Comparison of ENCODE assay signal across 25 mouse cellular contexts in the genomic region with DNA sequence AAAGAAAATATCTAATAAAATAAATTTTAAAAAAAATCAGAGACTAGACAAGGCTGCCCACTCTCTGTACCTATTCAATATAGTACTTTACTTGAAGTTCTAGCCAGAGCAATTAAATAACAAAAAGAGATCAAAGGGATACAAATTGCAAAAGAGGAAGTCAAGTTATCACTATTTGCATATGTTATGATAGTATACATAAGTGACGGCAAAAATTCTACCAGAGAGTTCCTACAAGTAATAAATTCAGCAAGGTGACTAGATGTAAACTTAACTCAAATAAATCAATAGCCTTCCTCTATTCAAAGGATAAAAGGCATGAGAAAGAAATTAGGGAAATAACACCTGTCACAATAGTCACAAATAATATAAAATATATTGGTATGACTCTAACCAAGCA.
"Had no signal": no experiment of that assay in that cellular context is flagged by ENCODE, and none has a peak within 500 bp of the region (broad histone marks: within the 10 kb centered on the region; RNA-seq: fewer than 3 reads in every experiment).

No protein-coding gene starts in this region.

- H3K4me3 ChIP-seq: embryonic facial prominence, embryonic 10.5 days; embryonic facial prominence, embryonic 12.5 days; embryonic facial prominence, embryonic 13.5 days; embryonic facial prominence, embryonic 15.5 days; erythroblast, embryonic 14.5 days; forebrain, embryonic 10.5 days; forebrain, embryonic 12.5 days; forebrain, embryonic 13.5 days; forebrain, embryonic 15.5 days; gastrocnemius, adult 2 months; heart, embryonic 10.5 days had no signal

- H3K27ac ChIP-seq: embryonic facial prominence, embryonic 10.5 days; embryonic facial prominence, embryonic 12.5 days; embryonic facial prominence, embryonic 13.5 days; embryonic facial prominence, embryonic 15.5 days; forebrain, embryonic 10.5 days; forebrain, embryonic 12.5 days; forebrain, embryonic 13.5 days; forebrain, embryonic 15.5 days; gastrocnemius, adult 2 months; heart, embryonic 10.5 days had no signal

- H3K4me1 ChIP-seq: embryonic facial prominence, embryonic 10.5 days; embryonic facial prominence, embryonic 12.5 days; embryonic facial prominence, embryonic 13.5 days; embryonic facial prominence, embryonic 15.5 days; forebrain, embryonic 10.5 days; forebrain, embryonic 12.5 days; forebrain, embryonic 13.5 days; forebrain, embryonic 15.5 days; heart, embryonic 10.5 days had no signal

- H3K27me3 ChIP-seq: embryonic facial prominence, embryonic 12.5 days; embryonic facial prominence, embryonic 13.5 days; embryonic facial prominence, embryonic 15.5 days; forebrain, embryonic 12.5 days; forebrain, embryonic 13.5 days; forebrain, embryonic 15.5 days had no signal

- DNase-seq: cerebellum, adult 9-10 months; cerebellum, adult 9-11 months; cerebellum, postnatal 10 days; cerebellum, postnatal 14 days; cerebellum, postnatal 25 days; cerebellum, postnatal 36 days; embryo, embryonic 11 days; forebrain, postnatal 0 days; gastrocnemius, adult 2 months; gastrocnemius, postnatal 10 days; gastrocnemius, postnatal 14 days; gastrocnemius, postnatal 25 days; gastrocnemius, postnatal 36 days; heart, adult 11 months; heart, adult 18-20 months had no signal

- H3K36me3 ChIP-seq: embryonic facial prominence, embryonic 10.5 days; embryonic facial prominence, embryonic 12.5 days; embryonic facial prominence, embryonic 13.5 days; embryonic facial prominence, embryonic 15.5 days; forebrain, embryonic 10.5 days; forebrain, embryonic 12.5 days; forebrain, embryonic 15.5 days; heart, embryonic 10.5 days had no signal

- H3K9me3 ChIP-seq: embryonic facial prominence, embryonic 10.5 days; embryonic facial prominence, embryonic 12.5 days; embryonic facial prominence, embryonic 13.5 days; embryonic facial prominence, embryonic 15.5 days; forebrain, embryonic 10.5 days; forebrain, embryonic 12.5 days; forebrain, embryonic 13.5 days; forebrain, embryonic 15.5 days; heart, embryonic 10.5 days had no signal

- H3K9ac ChIP-seq: embryonic facial prominence, embryonic 12.5 days; embryonic facial prominence, embryonic 13.5 days; embryonic facial prominence, embryonic 15.5 days; forebrain, embryonic 12.5 days; forebrain, embryonic 13.5 days; forebrain, embryonic 15.5 days; forebrain, postnatal 0 days had no signal
